Mouse (Mus musculus) monocyte, adult 5-6 weeks (primary cell): ENCODE results near the gene Kat7. TPM values are rescaled to one million over a fixed set of nuclear protein-coding genes. Genes with fewer than 3 reads are reported as not detected.

ENCODE experiments used
- ATAC-seq: fragments of 153-309, 156-312 bp; replicated peaks from 2 replicates; pipeline ENCODE4 v1.8.0; 2017; ENCODE audit warnings: mild to moderate bottlenecking; ENCODE audit not compliant: low TSS enrichment, insufficient number of reproducible peaks, severe bottlenecking, poor library complexity, low FRiP score
- total RNA-seq: library from RNA; stranded (forward); fragments of 200-1000, 200-491, 200-594 nt; gene quantifications from 3 replicates; pipeline ENCODE4 v1.2.3, GENCODE M21; 2017

Gene Kat7
- total RNA-seq, result 72.7 to 88.8 TPM (median 87.7 TPM) in 3 replicates

DNA sequence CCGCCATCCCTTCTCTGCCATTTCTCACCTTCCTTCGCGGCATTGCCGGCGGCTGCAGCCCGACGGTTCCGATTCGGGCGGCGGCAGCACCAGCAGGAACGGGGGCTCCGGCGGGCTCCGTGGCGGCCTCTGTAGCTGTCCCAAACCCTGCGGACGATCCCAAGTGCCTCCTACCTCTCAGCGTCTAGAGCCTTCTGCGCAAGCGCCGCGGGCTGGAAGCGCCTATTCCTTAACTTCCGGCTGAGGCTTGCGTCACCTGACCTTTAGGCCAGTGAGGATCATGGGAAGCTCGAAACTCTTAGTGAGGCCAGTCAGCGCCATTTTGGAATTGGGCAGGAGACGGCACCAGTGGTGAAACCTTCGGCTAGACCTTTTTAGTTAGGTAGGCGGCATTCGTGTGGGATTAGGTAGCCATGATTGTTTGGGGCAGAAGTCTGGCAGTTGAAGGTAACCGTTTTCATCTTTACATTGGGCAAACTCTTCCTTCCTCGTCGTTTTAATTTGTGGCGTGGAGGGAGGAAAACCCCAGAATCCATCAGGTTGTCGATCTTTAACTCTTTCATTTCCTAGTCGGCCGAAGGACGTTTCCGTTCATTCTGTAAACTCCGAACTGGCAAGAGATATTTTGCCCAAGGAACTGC, at the start of gene Kat7:
Kat7 (minus strand) TSS at position 240 of the 641 bp plus-strand sequence.
- ATAC-seq, result peak; percentile 89

GRCm38 (mm10) chr11:95358263-95358662, 48.2 kb upstream of the Kat7 start:
- ATAC-seq, result no peak

- ATAC-seq, result peak; percentile 67
Measured at GRCm38 (mm10) chr11:95356469-95357273, 46.6 kb upstream of the Kat7 start.

DNA sequence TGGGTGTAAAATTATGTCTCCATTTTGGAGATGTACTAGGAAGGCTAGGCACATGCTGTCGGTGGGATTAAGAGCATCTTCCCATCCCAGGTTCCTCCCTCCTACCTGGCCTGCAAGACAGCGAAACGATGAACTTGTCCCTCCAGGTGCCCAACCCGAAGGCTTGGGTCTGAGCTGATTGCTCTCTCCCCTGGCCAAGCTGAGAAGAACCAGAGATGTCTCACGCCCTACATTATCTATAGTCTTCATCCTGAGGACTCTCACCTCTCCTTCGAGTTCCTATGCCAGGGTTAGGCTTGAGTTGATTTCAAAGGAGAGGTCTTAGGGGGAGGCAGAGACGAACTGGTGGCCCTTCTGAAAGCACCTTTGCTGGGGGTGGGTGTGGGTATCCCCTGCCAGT, 46.0 kb upstream of the Kat7 start:
- no peak for ATAC-seq

GRCm38 (mm10) chr11:95355661-95356011, 45.6 kb upstream of the Kat7 start:
- no peak for ATAC-seq

DNA sequence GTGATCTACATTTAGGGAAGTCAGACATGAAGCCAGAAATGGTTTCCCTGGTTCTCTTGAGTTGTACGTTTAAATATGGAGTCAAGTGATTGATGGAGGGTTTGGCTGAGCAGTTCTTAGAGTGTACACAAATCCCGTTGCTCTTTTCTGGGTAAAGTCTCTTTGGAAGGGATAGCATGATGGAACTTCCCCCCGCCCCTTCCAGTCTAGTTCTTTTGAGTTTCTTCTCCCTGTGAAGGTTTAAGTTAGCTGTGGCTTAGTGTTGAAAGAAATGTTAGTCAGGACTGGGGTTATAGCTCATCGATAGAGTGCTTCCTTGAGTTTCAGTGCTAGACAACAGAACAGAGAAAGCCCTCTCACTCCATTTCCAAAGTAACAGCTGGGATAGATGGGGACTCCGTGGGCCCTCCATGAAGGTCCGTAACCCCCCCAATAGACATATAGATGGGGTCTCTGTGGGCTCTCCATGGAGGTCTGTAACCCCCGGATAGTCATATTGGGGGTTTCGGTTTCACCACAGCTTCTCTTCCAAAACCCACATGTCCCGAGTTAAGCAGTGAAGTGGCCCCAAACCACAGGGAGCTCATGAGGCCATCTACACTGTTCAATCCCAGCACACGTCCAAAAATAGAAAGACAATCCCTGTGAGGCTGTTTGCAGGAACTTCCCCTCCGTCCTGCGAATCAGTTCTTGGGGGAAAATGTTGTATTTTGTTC, 45.1 kb upstream of the Kat7 start:
- no peak for ATAC-seq

DNA sequence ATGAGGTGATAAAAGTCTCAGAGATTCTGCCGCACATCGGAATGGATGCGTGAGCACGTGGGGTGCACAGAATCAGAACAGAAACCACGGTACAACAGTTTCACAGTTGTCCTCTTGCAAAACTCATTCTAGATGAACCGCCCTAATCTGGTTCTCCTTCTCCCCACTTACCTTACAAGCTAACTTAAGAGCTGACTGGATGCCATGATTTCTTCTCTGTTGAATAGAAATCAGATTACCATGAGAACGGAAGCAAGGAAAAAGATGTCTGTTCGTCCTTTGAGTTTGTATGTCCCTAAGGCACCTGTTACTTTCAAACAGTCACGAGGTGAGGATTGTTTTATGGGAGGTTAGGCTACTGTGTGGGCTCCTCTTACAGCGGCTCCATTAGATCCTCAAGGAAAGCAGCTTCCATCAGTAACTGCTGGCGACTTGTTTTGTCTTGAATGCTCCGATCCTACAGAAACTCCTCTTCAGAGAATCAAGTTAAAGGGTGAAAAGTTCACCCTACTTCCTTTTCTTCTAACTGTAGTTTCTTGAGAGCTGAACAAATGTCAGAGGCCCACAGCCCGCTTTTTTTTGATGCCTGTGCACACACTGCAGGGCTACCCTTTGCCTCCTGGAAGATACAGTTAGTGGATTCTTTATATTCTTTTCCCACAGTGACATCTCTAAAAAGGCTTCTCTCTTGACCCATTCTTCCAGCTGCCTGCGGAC, 44.3 kb upstream of the Kat7 start:
- peak; percentile 71 for ATAC-seq

- ATAC-seq, result no peak
Measured at GRCm38 (mm10) chr11:95353226-95353625, 43.2 kb upstream of the Kat7 start.

DNA sequence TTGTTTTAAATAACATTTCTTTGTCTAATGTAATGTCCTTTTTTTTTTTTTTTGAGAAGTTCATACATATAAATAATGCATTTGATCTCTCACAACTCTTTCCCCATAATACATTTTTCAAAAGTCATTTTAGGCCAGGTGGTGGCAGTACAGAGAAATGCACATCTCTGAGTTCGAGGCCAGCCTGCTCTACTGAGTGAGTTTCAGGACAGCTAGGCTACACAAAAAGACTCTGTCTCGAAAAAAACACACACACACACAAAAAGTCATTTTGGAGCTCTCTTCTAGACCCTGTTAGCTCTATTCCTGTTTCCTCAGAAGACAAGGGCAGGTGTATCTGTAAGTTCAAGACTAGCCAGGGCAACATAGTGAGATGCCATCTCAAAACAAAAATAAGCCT, 42.6 kb upstream of the Kat7 start:
- no peak for ATAC-seq

DNA sequence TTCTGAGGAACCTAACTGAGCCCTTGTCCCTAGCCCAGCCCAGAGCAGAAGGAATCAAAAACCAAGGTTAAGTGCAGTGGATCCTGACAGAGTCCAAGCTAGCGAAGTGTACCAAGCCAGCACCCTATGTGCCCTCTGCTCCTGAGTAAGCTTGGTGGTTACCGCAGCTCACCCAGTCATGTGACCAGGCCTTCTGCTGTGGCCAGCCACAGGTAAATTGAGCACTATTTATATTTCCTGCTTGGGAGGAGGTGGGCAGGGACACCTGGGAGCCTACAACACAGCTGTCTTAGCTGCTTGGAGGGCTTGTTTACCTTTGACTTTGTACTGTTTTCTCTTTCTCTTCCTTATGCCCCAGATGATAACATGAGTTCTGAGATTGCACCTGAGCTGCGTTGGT, 40.9 kb upstream of the Kat7 start:
- ATAC-seq, result no peak

DNA sequence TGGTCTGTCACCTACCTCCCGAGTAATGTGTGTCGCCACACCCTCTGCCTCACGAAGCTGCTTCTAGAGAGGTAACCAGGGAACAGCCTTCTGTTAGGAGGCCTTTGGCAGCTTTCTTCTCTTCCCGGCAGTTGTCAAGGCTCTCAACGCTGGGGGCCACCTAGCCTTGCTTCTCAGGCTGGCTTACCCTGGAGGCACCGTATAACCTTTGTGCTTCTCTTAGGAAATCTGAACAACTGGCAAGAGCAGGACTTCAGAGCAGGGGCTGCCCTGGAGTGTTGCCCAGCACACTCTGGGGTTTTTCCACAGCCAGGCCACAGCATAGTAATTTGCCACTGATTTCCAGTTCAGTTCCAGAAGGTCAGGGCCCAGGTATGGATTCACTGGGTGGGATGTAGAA, 40.2 kb upstream of the Kat7 start:
- ATAC-seq, result no peak

GRCm38 (mm10) chr11:95344181-95344580, 34.1 kb upstream of the Kat7 start:
- no peak for ATAC-seq

DNA sequence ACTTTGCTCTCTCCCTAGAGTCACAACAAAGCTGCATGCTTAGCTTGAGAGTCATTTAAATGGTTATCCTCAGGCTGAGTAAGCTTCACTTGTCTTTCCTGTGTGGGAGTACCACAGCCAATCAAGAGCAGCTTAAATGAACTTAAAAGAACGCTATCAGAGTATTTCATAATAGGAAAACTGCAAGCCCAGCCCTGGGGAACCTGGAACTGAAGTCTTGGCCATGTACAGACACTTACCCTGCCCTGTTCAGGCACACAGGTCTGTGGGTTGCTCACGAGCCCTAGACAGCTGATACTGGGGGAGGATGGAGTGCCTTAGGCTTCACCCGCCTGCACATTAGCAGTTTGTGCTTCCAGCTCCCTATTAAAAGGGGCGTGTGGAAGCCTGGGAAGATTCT, 33.1 kb upstream of the Kat7 start:
- no peak for ATAC-seq

DNA sequence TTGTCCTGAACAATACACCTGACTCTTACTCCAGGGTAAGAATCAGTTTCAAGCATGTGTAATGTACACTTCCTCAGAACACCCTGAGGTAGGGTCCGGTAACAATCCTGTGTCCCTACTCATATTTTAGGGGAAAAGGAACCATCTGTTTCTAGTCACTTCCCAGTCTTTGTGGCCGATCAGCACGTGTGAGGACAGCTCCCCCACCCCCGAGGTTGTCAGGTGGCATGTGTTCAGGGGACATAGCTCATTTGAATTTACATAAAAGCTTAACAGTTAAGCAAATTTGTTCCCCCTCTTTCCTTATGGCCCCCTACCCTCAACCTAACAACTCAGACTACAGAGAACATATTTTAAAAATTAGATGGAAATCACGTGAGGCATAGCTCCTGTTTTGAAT, 30.6 kb upstream of the Kat7 start:
- no peak for ATAC-seq

- ATAC-seq, result no peak
Measured at GRCm38 (mm10) chr11:95340259-95340658, 30.2 kb upstream of the Kat7 start.

- no peak for ATAC-seq
Measured at GRCm38 (mm10) chr11:95339471-95340021, 29.5 kb upstream of the Kat7 start.

DNA sequence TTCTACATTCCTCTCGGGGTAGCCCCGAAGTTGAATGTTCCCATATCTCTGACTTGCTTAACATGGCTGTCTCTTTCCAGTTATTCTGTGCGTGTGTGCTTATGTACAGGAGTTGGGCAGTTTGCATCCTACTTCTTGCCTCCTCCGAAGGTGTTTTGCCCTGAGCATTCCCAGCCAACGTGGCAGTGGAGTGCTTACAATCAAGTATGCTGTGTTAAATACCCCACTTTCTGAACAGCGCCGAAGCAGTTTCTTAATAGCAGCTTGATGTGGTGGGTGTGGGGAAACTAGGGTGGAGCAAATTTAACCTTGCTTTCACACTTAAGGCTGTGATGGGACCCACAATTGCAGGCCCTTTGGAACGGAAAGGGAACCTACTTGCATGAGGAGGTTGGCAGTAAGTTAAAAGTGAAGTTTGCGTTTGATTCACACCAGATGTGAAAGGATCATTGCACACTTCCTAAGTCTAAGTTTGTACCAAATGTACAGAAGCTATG, 27.8 kb upstream of the Kat7 start:
- 0 out of 2 replicates have a peak, but pooled peaks have one; percentile 3 for ATAC-seq

- peak; percentile 49 for ATAC-seq
Measured at GRCm38 (mm10) chr11:95337129-95337813, 27.2 kb upstream of the Kat7 start.
